Mouse (Mus musculus) adrenal gland, postnatal 10 days (tissue): ENCODE results near the gene Stx11. TPM values are rescaled to one million over a fixed set of nuclear protein-coding genes. Genes with fewer than 3 reads are reported as not detected.

Source experiments
- DNase-seq: peaks from one replicate; pipeline ENCODE4 v3.0.0; 2021; ENCODE audit warnings: mixed read lengths
- long read RNA-seq, 2 experiments: library from polyadenylated mRNA; stranded (forward); transcript quantifications; one replicate each; pipeline ENCODE4 v2.0.0; 2021
- total RNA-seq, 2 experiments: library from RNA; stranded (reverse); gene quantifications; 2 replicates each; pipeline ENCODE4 v1.2.3; 2021

The Stx11 gene
- 1 to 10 TPM; 4.5 to 4.7 TPM for total RNA-seq
- long read RNA-seq, experiment 1, full-length matches to known transcripts: 9 of 11 reads
- long read RNA-seq, experiment 1, partial matches to known transcripts: 0 of 11 reads
- long read RNA-seq, experiment 1, other reads (novel, unspliced or antisense): 2 of 11 reads
- long read RNA-seq, experiment 2, partial matches to known transcripts: 0 of 1 reads
- long read RNA-seq, experiment 2, other reads (novel, unspliced or antisense): 0 of 1 reads

GRCm38 (mm10) chr10:12964151-12965075 lies at the start of gene Stx11:
TSS of gene Stx11 (minus strand) at chr10:12964298.
- DNase-seq: peak; percentile 76

DNA sequence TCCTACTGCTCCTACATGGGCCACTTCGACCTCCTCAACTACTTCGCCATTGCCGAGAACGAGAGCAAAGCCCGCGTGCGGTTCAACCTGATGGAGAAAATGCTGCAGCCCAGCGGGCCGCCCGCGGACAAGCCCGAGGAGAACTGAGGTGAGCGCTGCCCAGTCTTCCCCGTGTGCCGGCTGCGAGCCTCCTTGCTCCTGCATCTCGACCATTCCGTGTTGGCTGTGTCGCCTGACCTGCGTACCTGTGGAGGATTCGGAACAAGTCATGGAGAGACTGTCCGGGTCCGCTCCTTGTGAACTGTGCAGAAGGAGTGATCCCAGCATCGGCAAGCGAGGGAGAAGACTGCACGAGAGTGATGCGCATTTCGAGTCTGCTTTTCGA lies 44.6 kb upstream of the Stx11 start:
- no peak for DNase-seq

GRCm38 (mm10) chr10:13007876-13008736 lies 44.0 kb upstream of the Stx11 start:
- peak; percentile 95 for DNase-seq

- no peak for DNase-seq
Measured at GRCm38 (mm10) chr10:13005043-13005442, 40.9 kb upstream of the Stx11 start, which contains the start of gene Sf3b5. TSS of gene Sf3b5 (plus strand) at chr10:13005343.

DNA sequence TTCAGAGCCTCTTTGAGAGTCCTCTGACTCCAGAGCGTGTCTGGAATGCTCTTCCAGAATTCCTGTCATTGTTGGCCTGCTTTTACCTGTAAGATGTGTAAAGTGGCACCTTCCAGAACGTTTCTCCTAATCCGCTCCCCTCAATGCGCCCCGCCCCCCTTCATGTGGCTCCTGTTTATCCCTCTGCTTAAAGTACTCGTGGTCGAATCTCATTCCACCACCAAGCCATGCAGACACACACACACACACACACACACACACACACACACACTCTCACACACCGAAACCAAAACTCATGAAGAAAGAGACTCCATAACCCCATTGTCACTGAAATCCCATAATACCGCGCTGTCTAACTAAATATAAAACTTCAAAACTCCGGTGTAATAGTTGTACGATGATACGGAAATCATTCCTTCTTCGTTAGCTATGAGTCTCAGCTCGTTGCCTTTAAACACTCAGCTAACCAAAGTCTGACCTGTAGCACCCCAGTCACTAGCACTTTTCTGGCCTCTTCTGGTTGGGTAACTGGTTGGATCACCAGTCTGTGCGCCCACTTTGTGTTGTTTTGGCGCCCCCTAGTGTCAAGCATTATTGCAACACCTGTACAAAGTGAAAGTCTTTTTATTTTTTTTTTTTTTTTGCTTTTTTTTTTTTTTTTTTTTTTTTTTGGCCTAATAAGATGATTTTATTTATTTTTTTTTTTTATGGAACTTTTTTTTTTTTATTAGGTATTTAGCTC lies 32.8 kb upstream of the Stx11 start:
- peak; percentile 93 for DNase-seq

DNA sequence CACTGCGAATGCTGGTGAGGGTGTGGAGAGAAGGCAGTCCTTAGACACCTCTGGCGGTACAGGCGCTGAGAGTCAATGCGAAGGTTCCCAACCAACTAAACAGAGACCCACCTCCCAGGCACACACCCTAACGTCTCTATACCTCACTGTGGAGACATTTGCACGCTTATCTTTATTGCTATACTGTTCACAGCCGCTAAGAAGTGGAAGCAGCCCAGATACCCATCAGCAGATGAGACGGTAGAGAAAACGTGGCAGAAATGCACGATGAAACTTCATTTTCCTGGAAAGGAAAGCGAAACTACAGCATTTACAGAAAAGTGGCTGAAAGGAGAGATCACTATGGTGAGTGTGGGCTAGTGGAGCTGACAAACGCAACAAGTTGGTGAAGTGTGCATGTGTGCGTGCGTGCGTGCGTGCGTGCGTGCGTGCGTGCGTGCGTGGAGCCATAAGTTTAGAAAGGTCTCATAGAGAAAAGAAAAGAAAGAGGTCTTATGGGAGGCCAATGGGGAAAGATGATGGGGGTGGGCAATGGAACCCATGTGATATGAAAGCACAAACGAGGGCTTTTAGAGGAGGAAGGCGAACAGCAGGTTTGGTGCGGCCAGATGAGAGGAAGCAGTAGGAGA lies 29.4 kb upstream of the Stx11 start:
- DNase-seq: no peak

DNA sequence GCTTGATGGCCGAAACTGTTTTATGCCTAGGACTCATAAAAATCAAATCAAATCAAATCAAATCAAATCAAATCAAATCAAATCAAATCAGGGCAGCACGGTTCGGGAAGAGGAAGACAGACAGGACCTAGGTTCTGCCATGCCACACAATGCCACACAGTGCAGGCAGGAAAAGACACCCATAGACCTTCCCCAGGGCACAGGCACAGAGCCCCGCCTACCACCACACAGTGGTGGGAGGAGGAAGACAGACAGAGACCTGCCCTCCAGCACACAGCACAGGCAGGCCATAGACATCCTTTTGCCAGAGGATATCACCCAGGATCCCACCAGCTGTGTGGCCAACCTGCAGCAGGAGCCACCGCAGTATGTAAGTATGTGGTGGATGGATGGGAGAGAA lies 27.9 kb upstream of the Stx11 start:
- DNase-seq: no peak

DNA sequence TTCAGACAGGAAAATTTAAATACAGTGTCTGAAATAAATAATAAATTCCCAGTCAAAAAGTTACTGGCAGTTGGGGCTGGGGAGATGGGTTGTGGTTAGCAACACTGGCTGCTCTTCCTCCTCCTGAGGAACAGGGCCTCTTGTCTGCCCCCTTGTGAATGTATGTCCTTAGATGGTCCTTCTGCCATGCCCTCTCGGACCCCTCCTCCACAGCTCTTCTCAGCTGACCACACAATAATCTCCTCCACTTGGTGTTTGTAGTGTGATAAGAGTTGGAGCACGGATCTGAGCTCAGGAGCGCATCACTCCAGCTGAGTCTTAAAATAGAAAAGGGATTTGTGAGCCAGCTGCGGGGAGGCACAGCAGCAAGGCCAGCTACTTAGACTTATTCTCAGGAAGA lies 22.8 kb upstream of the Stx11 start:
- DNase-seq: no peak

DNA sequence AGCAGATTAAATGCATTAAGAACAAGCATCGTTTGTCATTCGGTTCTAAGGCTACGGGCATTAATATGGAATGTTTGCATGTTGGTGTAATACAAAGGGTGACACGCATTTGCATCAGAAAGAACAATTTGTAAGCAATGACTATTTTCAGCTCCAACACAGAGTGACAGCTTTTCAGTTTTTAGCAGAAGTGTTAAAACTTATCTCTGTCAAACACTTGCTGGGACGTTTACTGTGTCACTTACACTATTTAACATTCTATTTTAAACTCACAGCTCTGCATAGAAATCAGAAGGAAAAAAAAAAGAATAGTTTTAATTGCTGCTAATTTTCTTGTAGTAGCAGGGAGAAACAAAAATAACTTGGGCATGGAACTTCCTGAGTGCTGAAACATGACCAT lies 22.4 kb upstream of the Stx11 start:
- no peak for DNase-seq

GRCm38 (mm10) chr10:12985028-12985427 lies 20.9 kb upstream of the Stx11 start:
- DNase-seq: no peak

GRCm38 (mm10) chr10:12983516-12983915 lies 19.4 kb upstream of the Stx11 start:
- DNase-seq: no peak

DNA sequence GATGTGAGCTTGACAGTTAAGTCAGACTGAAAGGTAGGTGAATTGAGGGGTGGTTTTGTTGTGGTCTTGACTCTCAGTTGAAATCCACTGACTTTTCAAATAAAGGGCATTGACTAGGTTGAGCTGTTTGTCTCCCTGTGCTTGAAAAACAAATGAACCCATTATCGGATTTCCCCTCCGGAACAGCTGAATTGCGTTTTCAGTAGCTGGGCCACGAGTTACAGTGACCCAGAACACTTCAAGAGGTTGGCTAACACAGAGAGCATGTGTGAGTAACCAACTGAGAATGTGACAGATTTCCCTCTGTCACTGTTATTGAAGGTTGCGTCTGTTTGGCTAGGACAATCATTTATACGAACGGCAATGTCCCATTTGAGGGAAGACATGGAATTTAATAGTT lies 17.0 kb upstream of the Stx11 start:
- DNase-seq: no peak

DNA sequence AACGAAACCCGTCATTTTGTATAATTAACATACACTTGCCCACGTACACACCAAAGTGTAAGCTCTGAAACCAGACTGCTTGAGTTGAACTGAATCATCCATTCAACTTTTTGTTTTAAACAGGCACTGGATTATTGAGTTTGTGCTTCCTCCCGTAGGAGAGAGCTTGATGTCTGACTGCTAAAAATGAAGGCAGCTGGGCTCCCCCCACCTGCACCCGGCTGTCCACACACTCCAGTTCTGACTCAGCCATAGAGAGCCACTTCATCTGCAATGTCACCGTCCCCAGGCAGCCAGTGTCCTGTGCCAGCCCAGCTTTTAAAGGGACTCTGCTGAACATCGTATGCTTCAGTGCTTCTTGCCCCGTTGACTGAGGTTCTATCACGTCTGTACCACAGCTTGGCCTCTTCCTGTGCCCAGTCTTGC lies 13.7 kb upstream of the Stx11 start:
- DNase-seq: peak; percentile 38

DNA sequence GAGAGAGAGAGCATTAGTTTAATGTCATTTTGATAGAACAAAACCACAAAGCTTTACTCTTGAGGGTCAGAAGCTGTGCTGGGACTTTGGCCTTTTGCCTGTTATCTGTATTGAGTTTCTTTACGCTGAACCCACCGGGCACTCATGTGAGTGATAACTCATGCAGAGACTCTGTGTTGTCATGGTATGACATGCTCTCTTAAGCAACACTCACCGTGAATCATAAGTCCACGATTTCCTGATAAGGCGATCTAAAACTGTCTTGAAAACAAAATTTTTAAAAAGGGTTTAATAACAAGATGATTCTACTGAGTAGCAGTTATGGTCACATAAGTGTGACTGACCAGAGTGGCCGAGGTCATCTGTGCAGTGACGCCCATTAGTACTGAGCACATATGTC lies 12.5 kb upstream of the Stx11 start:
- no peak for DNase-seq

- DNase-seq: no peak
Measured at GRCm38 (mm10) chr10:12975957-12976356, 11.9 kb upstream of the Stx11 start.

DNA sequence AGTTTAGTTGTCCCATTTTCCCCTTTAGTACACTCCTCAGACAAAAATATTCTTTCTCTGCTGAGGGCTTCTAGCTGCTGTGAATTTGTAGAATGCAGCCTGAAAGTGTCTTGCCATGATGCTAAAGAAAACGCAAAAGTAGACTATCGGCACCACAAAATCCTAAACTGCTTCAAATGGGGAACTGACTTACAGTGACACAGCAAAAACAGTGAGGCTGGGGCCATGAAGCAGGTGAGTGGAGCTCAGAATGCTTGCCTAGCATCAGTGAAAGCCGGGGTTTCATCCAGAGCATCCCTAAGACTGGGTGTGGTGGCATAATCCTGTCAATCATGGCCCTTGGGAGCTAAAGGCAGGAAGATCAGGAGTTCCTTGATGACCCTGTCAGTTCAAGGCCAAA lies 11.4 kb upstream of the Stx11 start:
- no peak for DNase-seq

DNA sequence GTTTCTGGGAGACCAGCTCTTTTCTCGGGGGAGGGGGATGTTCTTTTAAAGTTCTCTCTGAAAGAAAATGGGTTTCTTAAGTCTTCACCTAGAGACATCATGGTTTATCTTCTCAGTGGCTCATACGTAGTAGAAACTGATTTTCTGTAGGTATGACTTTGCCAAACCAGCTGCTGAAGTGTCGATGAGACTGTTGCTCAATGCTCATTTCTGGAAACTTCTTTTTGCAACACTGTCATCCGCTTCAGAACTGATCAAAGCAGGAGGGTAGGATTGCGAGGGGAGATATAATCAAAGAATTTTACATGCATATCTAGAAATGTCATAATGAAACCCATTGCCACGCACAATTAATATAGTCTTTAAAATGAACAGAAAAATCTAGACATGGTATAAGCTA lies 10.5 kb upstream of the Stx11 start:
- no peak for DNase-seq

DNA sequence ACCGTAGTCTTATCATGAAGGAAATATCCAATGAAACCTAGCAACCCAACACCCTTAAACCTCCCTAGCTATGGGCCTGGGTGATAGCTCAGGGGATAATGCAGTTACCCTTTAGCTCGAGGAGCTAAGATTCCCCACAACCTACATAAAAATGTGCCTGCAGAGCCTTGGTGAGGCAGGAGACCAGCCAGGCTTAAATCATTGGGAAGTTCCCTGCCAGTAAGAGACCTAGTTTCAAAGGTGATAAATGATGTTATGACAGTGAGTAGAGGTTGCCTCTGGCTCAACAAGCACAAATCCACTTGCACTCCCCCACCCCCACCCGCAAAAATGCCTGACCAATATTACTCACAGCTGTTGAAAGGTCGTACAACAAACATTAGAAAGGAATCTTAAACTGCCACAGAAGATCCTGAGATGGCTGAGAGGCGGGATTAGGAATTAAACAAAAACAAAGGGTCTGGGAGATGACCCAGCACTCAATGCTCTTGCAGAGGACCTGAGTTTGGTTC lies 1.6 kb upstream of the Stx11 start:
- DNase-seq: no peak

- DNase-seq: no peak
Measured at GRCm38 (mm10) chr10:12963362-12964147, 543 bp downstream of the Stx11 start.

DNA sequence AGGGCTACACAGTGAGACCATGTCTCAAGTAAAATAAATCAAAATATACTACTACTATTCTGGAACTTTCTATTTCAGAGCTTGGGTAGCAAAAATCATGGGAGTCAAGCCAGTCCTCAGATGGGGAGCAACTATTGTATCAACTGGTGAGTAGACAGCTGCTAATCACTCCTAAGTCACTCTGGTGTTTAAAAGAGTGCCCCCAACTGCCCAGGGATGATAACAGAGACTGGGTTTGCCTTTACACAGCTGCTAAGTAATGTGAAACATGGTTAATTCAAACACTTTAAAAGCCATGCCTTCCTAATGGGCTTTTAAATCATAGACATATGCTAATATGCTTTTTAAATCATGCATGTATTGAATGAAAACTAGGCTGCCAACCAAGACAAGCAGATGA lies 1.9 kb downstream of the Stx11 start:
- DNase-seq: no peak
